Mouse (Mus musculus): ENCODE data around the gene Odf3.

DNA sequence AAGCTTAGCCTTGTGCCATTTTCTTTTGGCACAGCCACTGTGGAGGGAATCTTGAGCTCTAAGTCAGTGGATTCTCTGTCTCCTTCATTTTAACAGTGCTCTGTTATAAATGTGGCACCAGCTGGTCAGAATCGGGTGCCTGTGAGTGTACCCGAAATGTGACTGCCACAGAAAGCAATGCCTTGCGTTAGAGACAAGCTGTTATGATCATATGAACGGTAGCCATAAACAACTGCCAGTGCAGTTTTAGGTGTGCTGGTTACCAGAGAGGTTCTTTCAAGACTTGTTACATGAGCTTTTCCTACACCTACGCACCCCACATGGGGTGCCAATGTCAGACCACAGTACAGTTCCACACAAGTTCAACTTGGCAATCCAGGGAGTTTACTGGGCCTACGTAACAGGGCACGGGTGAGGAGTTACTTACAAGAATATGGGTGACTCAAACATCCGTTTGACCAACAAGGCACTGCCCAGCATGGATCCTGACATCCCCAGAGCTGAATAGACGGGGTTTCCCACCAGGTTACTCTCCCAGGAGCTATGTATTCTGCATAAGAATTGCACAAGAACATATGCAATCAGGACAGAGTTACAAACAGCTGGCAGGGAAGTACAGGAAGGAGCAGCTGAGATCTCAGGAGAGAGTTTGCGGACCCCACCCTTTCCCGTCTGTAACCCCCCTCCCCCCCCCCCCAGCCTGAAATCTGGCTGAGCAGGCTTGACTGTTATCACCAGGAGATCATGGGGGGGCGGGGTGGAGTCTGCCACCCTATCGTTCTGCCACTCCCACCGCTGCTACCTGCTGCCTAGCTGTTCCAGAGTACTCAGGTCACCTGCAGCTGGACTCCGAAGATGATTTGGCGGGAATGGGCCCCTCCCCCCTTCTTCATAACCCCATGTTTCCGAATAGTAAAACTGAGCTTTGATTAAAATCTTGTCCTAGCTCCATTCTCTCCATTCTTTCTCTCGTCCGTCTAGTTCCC, 6.6 kb upstream of the Odf3 start:
- TF ChIP-seq CTCF (IDR thresholded peaks at IDR 0.05; ENCODE audit: low read depth) (no peak), EP300 (optimal IDR thresholded peaks at IDR 0.05) (no peak)
